Mouse (Mus musculus) stomach, embryonic 14.5 days (tissue): ENCODE measurements around the gene Hoxa9. TPM values are rescaled to one million over a fixed set of nuclear protein-coding genes. Genes with fewer than 3 reads are reported as not detected.

ENCODE experiments used
- ATAC-seq: fragments of 200-750 bp; cut with Nextera tagmentation; 2 replicates; pipeline ENCODE4 v1.8.0; 2017; ENCODE audit warnings: low read depth, moderate TSS enrichment; ENCODE audit not compliant: insufficient number of reproducible peaks, insufficient read depth, low FRiP score
- H3K27ac ChIP-seq: fragments of 300-500 bp; sonication (generic); 2 replicates; pipeline ENCODE4 v1.5.1; 2014; ENCODE audit warnings: mild to moderate bottlenecking, low read length, moderate library complexity, mixed read lengths
- H3K27me3 ChIP-seq: fragments of 300-500 bp; sonication (generic); 2 replicates; pipeline ENCODE4 v1.6.1; 2014; ENCODE audit warnings: low read length, control low read depth, mixed read lengths; ENCODE audit not compliant: control insufficient read depth, insufficient read depth
- H3K36me3 ChIP-seq: fragments of 300-500 bp; sonication (generic); 2 replicates; pipeline ENCODE4 v1.6.1; 2014; ENCODE audit warnings: mild to moderate bottlenecking, control low read depth, low read length, moderate library complexity, mixed read lengths; ENCODE audit not compliant: control insufficient read depth, insufficient read depth
- H3K4me1 ChIP-seq: fragments of 300-500 bp; sonication (generic); 2 replicates; pipeline ENCODE4 v1.6.1; 2014; ENCODE audit warnings: low read length, control low read depth, mixed read lengths; ENCODE audit not compliant: control insufficient read depth, insufficient read depth
- H3K4me2 ChIP-seq: fragments of 300-500 bp; sonication (generic); replicated peaks from 2 replicates; pipeline ENCODE4 v1.6.1; 2014; ENCODE audit warnings: low read depth, low read length, control low read depth
- H3K4me3 ChIP-seq: fragments of 300-500 bp; sonication (generic); 2 replicates; pipeline ENCODE4 v1.5.1; 2014; ENCODE audit warnings: low read depth, low read length, control low read depth
- H3K9ac ChIP-seq: fragments of 300-500 bp; sonication (generic); replicated peaks from 2 replicates; pipeline ENCODE4 v1.6.1; 2014; ENCODE audit warnings: low read depth, mild to moderate bottlenecking, control low read depth, low read length, moderate library complexity, mixed read lengths
- H3K9me3 ChIP-seq: fragments of 300-500 bp; sonication (generic); 2 replicates; pipeline ENCODE4 v1.6.1; 2016; ENCODE audit warnings: low read depth, low read length, control low read depth; ENCODE audit not compliant: control insufficient read depth
- WGBS: fragments of 180-500 bp; shearing (Covaris S2); extraction: QIAGEN DNeasy Blood & Tissue Kit; methylation state at CpG from one replicate; pipeline ENCODE4 v1.1.7; 2014; 5-methylcytosine and 5-hydroxymethylcytosine counted together
- polyA plus RNA-seq: library from polyadenylated mRNA; unstranded; fragments of >200 nt; fragmentation: Nextera tagmentation; extraction: Ambion mirVana; gene quantifications from 2 replicates; pipeline ENCODE4 v1.2.1, GENCODE M21; 2014

Gene Hoxa9
- polyA plus RNA-seq, 1 experiment from 2014 or later = 1.5 TPM

GRCm38 (mm10) chr6:52218643-52219215 lies 12.2 kb downstream of the Hoxa9 start:
- no peak for ATAC-seq
- Histone ChIP-seq H3K9me3 (no peaks in the 10 kb centered on the region), H3K36me3 (no peaks in the 10 kb centered on the region), H3K4me1 (0 out of 2 replicates have a peak, but pooled peaks cover 4% of the 10 kb centered on the region), H3K27ac (no peak overlapping the region), H3K4me3 (no peak overlapping the region), H3K4me2 (peak overlapping the region; percentile 44; the same call in 1 of the 2 replicates), H3K27me3 (peaks cover 67% of the 10 kb centered on the region), H3K9ac (no peak overlapping the region)
- WGBS = 17% methylated on average over 14 of the region's 14 CpGs

GRCm38 (mm10) chr6:52217895-52218642 lies 12.8 kb downstream of the Hoxa9 start:
- H3K27me3 ChIP-seq = peaks cover 62% of the 10 kb centered on the region
- no peaks in the 10 kb centered on the region for H3K36me3 ChIP-seq
- no peaks in the 10 kb centered on the region for H3K9me3 ChIP-seq
- 9% methylated on average over 23 of the region's 23 CpGs for whole genome bisulfite sequencing
- H3K4me3 ChIP-seq = peak overlapping the region; percentile 41
- H3K4me2 ChIP-seq = peak overlapping the region; percentile 44
- no peak for ATAC-seq
- H3K27ac ChIP-seq = peak overlapping the region; percentile 10; the same call in 1 of the 2 replicates
- H3K4me1 ChIP-seq = 0 out of 2 replicates have a peak, but pooled peaks cover 4% of the 10 kb centered on the region
- peak overlapping the region; percentile 41; the same call in 1 of the 2 replicates for H3K9ac ChIP-seq

GRCm38 (mm10) chr6:52217459-52217768 lies 13.5 kb downstream of the Hoxa9 start:
- Histone ChIP-seq H3K4me2 (peak overlapping the region; percentile 44), H3K36me3 (no peaks in the 10 kb centered on the region), H3K9ac (peak overlapping the region; percentile 41), H3K9me3 (no peaks in the 10 kb centered on the region), H3K27ac (peak overlapping the region; percentile 44; the same call in 1 of the 2 replicates), H3K27me3 (peaks cover 59% of the 10 kb centered on the region), H3K4me3 (peak overlapping the region; percentile 41), H3K4me1 (0 out of 2 replicates have a peak, but pooled peaks cover 4% of the 10 kb centered on the region)
- peak; percentile 71; the same call in 1 of the 2 replicates for ATAC-seq
- under 1% methylated on average over 25 of the region's 25 CpGs for WGBS

GRCm38 (mm10) chr6:52216691-52217458 lies 14.0 kb downstream of the Hoxa9 start:
- H3K9ac ChIP-seq = peak overlapping the region; percentile 31
- peaks cover 55% of the 10 kb centered on the region for H3K27me3 ChIP-seq
- H3K9me3 ChIP-seq = no peaks in the 10 kb centered on the region
- peak overlapping the region; percentile 41 for H3K4me3 ChIP-seq
- peak overlapping the region; percentile 44; the same call in 1 of the 2 replicates for H3K27ac ChIP-seq
- no peaks in the 10 kb centered on the region for H3K36me3 ChIP-seq
- H3K4me1 ChIP-seq = 0 out of 2 replicates have a peak, but pooled peaks cover 4% of the 10 kb centered on the region
- peak overlapping the region; percentile 44 for H3K4me2 ChIP-seq
- 2% methylated on average over 60 of the region's 60 CpGs for WGBS
- ATAC-seq = no peak

GRCm38 (mm10) chr6:52215771-52216535 lies 14.9 kb downstream of the Hoxa9 start:
- H3K9ac ChIP-seq = peak overlapping the region; percentile 26
- 0 out of 2 replicates have a peak, but pooled peaks cover 4% of the 10 kb centered on the region for H3K4me1 ChIP-seq
- H3K4me2 ChIP-seq = peak overlapping the region; percentile 44
- no peaks in the 10 kb centered on the region for H3K9me3 ChIP-seq
- peak overlapping the region; percentile 6; the same call in 1 of the 2 replicates for H3K27ac ChIP-seq
- 4% methylated on average over 30 of the region's 30 CpGs for WGBS
- peak overlapping the region; percentile 41 for H3K4me3 ChIP-seq
- no peak for ATAC-seq
- H3K36me3 ChIP-seq = no peaks in the 10 kb centered on the region
- peaks cover 59% of the 10 kb centered on the region for H3K27me3 ChIP-seq

- WGBS = 31% methylated on average over 3 of the region's 3 CpGs
- Histone ChIP-seq H3K27ac (no peak overlapping the region), H3K9ac (no peak overlapping the region), H3K4me2 (peak overlapping the region; percentile 44; the same call in 1 of the 2 replicates), H3K27me3 (peaks cover 54% of the 10 kb centered on the region), H3K4me3 (no peak overlapping the region), H3K9me3 (no peaks in the 10 kb centered on the region), H3K4me1 (0 out of 2 replicates have a peak, but pooled peaks cover 4% of the 10 kb centered on the region), H3K36me3 (no peaks in the 10 kb centered on the region)
- no peak for ATAC-seq
Observed at GRCm38 (mm10) chr6:52215070-52215469, 15.8 kb downstream of the Hoxa9 start.

GRCm38 (mm10) chr6:52214271-52214670 lies 16.6 kb downstream of the Hoxa9 start:
- Histone ChIP-seq H3K9ac (no peak overlapping the region), H3K27ac (no peak overlapping the region), H3K27me3 (peaks cover 51% of the 10 kb centered on the region), H3K4me1 (0 out of 2 replicates have a peak, but pooled peaks cover 4% of the 10 kb centered on the region), H3K36me3 (no peaks in the 10 kb centered on the region), H3K4me2 (peak overlapping the region; percentile 35; the same call in 1 of the 2 replicates), H3K9me3 (no peaks in the 10 kb centered on the region), H3K4me3 (no peak overlapping the region)
- ATAC-seq = no peak
- WGBS = 21% methylated on average over 5 of the region's 5 CpGs
